ENCODE assay signal across 22 mouse cellular contexts in the genomic region with DNA sequence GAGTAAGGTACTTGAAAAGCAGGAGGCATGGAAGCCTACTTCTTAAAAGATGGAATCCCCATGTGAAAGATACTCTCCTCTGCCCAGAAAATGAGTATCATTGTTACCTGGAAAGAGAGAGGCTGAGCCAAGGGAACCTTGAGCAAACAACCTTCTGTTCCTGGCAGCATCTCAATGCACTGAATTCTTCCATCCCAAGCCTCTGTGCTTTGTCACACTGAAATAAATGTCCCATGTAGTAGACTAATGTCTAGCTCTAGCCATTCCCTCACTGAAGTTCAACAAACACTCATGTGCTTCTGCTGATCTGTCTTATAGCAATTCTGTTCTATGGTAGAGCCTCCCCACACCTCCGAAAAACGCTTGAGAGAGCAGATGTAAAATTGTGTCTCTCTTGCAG.
DNase-seq lines count a peak whose midpoint lies in the region; ATAC-seq lines count a peak whose summit lies in the region.
"Had no signal": no experiment of that assay in that cellular context is flagged by ENCODE, and none has a peak within 500 bp of the region (broad histone marks: within the 10 kb centered on the region; RNA-seq: fewer than 3 reads in every experiment).

No protein-coding gene starts in this region.

- no peak for ATAC-seq in cerebellum, adult (ENCODE audit: insufficient number of reproducible peaks, low FRiP score, low TSS enrichment)
- ATAC-seq in limb, embryonic 12.5 days (ENCODE audit: insufficient number of reproducible peaks, insufficient read depth, low FRiP score, low TSS enrichment, low read depth) = no peak
- ATAC-seq in limb, embryonic 15.5 days (ENCODE audit: insufficient number of reproducible peaks, low FRiP score, low TSS enrichment, low read depth) = no peak
- ATAC-seq: CD4-positive, CD25-positive, alpha-beta regulatory T cell, adult 4 months; forebrain, embryonic 14.5 days; intestine, embryonic 15.5 days had no signal

- H3K27ac ChIP-seq in heart, embryonic 10.5 days = 0 out of 2 replicates have a peak overlapping the region, but pooled peaks have one; percentile 23
- 0 out of 2 replicates have a peak overlapping the region, but pooled peaks have one; percentile 35 for H3K27ac ChIP-seq in limb, embryonic 12.5 days
- H3K27ac ChIP-seq in limb, embryonic 10.5 days = no peak overlapping the region
- H3K27ac ChIP-seq in limb, embryonic 15.5 days = peak overlapping the region; percentile 14; the same call in 1 of the 2 replicates
- H3K27ac ChIP-seq: embryonic facial prominence, embryonic 12.5 days; embryonic facial prominence, embryonic 15.5 days; gastrocnemius, adult 2 months; hindbrain, embryonic 10.5 days; intestine, embryonic 15.5 days had no signal

- H3K4me3 ChIP-seq in heart, embryonic 10.5 days = no peak overlapping the region
- no peak overlapping the region for H3K4me3 ChIP-seq in limb, embryonic 12.5 days (replicated peaks)
- no peak overlapping the region for H3K4me3 ChIP-seq in limb, embryonic 10.5 days
- H3K4me3 ChIP-seq in limb, embryonic 15.5 days = no peak overlapping the region
- H3K4me3 ChIP-seq: embryonic facial prominence, embryonic 12.5 days; embryonic facial prominence, embryonic 15.5 days; gastrocnemius, adult 2 months; hindbrain, embryonic 10.5 days; hindbrain, embryonic 13.5 days; intestine, embryonic 15.5 days had no signal

- 81% methylated on average over 2 of the region's 2 CpGs for WGBS in heart, embryonic 10.5 days
- 81% methylated on average over 2 of the region's 2 CpGs for WGBS in limb, embryonic 12.5 days
- WGBS in limb, embryonic 10.5 days = 79% methylated on average over 2 of the region's 2 CpGs
- 64% methylated on average over 2 of the region's 2 CpGs for WGBS in limb, embryonic 15.5 days

- H3K9ac ChIP-seq in limb, embryonic 12.5 days (replicated peaks) = no peak overlapping the region
- H3K9ac ChIP-seq in limb, embryonic 15.5 days = no peak overlapping the region
- H3K9ac ChIP-seq: embryonic facial prominence, embryonic 12.5 days; embryonic facial prominence, embryonic 15.5 days; forebrain, postnatal 0 days; hindbrain, embryonic 13.5 days; intestine, embryonic 15.5 days had no signal

- intact Hi-C loops in heart, postnatal 25 days (cut with DNase I) = no loop called here

- no peak overlapping the region for H3K4me2 ChIP-seq in limb, embryonic 12.5 days
- H3K4me2 ChIP-seq in limb, embryonic 15.5 days = no peak overlapping the region
- H3K4me2 ChIP-seq: embryonic facial prominence, embryonic 12.5 days; embryonic facial prominence, embryonic 15.5 days; hindbrain, embryonic 13.5 days; intestine, embryonic 15.5 days had no signal

- peaks cover 42% of the 10 kb centered on the region for H3K4me1 ChIP-seq in heart, embryonic 10.5 days
- peaks cover 17% of the 10 kb centered on the region for H3K4me1 ChIP-seq in limb, embryonic 12.5 days (replicated peaks)
- peaks cover 30% of the 10 kb centered on the region for H3K4me1 ChIP-seq in limb, embryonic 10.5 days
- peaks cover 10% of the 10 kb centered on the region for H3K4me1 ChIP-seq in limb, embryonic 15.5 days
- H3K4me1 ChIP-seq: embryonic facial prominence, embryonic 12.5 days had no signal

- no peaks in the 10 kb centered on the region for H3K9me3 ChIP-seq in heart, embryonic 10.5 days
- no peaks in the 10 kb centered on the region for H3K9me3 ChIP-seq in limb, embryonic 12.5 days
- no peaks in the 10 kb centered on the region for H3K9me3 ChIP-seq in limb, embryonic 10.5 days (replicated peaks)
- H3K9me3 ChIP-seq in limb, embryonic 15.5 days = no peaks in the 10 kb centered on the region
- H3K9me3 ChIP-seq: embryonic facial prominence, embryonic 12.5 days; embryonic facial prominence, embryonic 15.5 days; hindbrain, embryonic 10.5 days; hindbrain, embryonic 13.5 days; intestine, embryonic 15.5 days had no signal

- H3K36me3 ChIP-seq in heart, embryonic 10.5 days = no peaks in the 10 kb centered on the region
- H3K36me3 ChIP-seq in limb, embryonic 12.5 days = no peaks in the 10 kb centered on the region
- no peaks in the 10 kb centered on the region for H3K36me3 ChIP-seq in limb, embryonic 10.5 days
- H3K36me3 ChIP-seq in limb, embryonic 15.5 days = no peaks in the 10 kb centered on the region
- H3K36me3 ChIP-seq: embryonic facial prominence, embryonic 12.5 days; embryonic facial prominence, embryonic 15.5 days; hindbrain, embryonic 10.5 days; hindbrain, embryonic 13.5 days; intestine, embryonic 15.5 days had no signal

- DNase-seq in cerebellum, adult 9-10 months = peak; percentile 76
- DNase-seq in heart, embryonic 10.5 days (ENCODE audit: low spot score) = no peak
- no peak for DNase-seq in heart, postnatal 25 days (ENCODE audit: low spot score)
- DNase-seq in limb, embryonic 10.5 days (ENCODE audit: low spot score) = no peak
- DNase-seq in thymus, postnatal 0 days (ENCODE audit: low spot score) = no peak
- DNase-seq: adrenal gland, adult 2 months; adrenal gland, postnatal 14 days; gastrocnemius, adult 2 months; gastrocnemius, postnatal 14 days; heart, adult 18-20 months; heart, postnatal 36 days had no signal

- H3K27me3 ChIP-seq in heart, embryonic 10.5 days (ENCODE audit: insufficient read depth, poor library complexity, severe bottlenecking) = no peaks in the 10 kb centered on the region
- H3K27me3 ChIP-seq in limb, embryonic 12.5 days = no peaks in the 10 kb centered on the region
- no peaks in the 10 kb centered on the region for H3K27me3 ChIP-seq in limb, embryonic 10.5 days (ENCODE audit: low read depth, poor library complexity, severe bottlenecking)
- H3K27me3 ChIP-seq in limb, embryonic 15.5 days = no peaks in the 10 kb centered on the region
- H3K27me3 ChIP-seq: embryonic facial prominence, embryonic 12.5 days; embryonic facial prominence, embryonic 15.5 days; hindbrain, embryonic 13.5 days; intestine, embryonic 15.5 days had no signal
